Mouse (Mus musculus) testis, adult 2 months (tissue): ENCODE measurements around the gene Carmil1.

ENCODE experiments used
- CTCF ChIP-seq: fragments of 200-500 bp; IDR thresholded peaks from 2 replicates; pipeline ENCODE4 v1.5.1; 2012; ENCODE audit warnings: low read depth, mild to moderate bottlenecking, inconsistent platforms, low read length, moderate library complexity; ENCODE audit not compliant: control insufficient read depth, insufficient read depth, insufficient replicate concordance
- POLR2A ChIP-seq: fragments of 200-500 bp; IDR thresholded peaks from 2 replicates; pipeline ENCODE4 v1.6.1; 2012; ENCODE audit warnings: low read depth, mild to moderate bottlenecking, inconsistent platforms, low read length, moderate library complexity; ENCODE audit not compliant: control insufficient read depth

GRCm38 (mm10) chr13:24072588-24072987 is 208.0 kb downstream of the Carmil1 start:
- TF ChIP-seq CTCF (no peak), POLR2A (no peak)
